Mouse (Mus musculus) layer of hippocampus, adult 2 months (tissue): ENCODE results near the gene Nphs1. TPM values are rescaled to one million over a fixed set of nuclear protein-coding genes. Genes with fewer than 3 reads are reported as not detected.

Experiments
- DNase-seq, 2 experiments: peaks; one replicate each; pipeline ENCODE4 v3.0.0; 2022; ENCODE audit warnings: low spot score in 2 of 2
- H3K27ac ChIP-seq: fragments of 200-600 bp; 2 replicates; pipeline ENCODE4 v1.8.1; 2022
- H3K4me3 ChIP-seq: fragments of 200-600 bp; 2 replicates; pipeline ENCODE4 v1.8.1; 2022; ENCODE audit warnings: mild to moderate bottlenecking
- CTCF ChIP-seq: fragments of 200-600 bp; conservative IDR thresholded peaks from 2 replicates; pipeline ENCODE4 v1.8.1; 2022; ENCODE audit warnings: antibody characterized with exemption, mild to moderate bottlenecking, moderate library complexity
- total RNA-seq, 2 experiments: library from RNA; stranded (reverse); gene quantifications; 2 replicates each; pipeline ENCODE4 v1.2.3; 2021

The Nphs1 gene
- total RNA-seq, 2 experiments from 2014 or later = 1.2 to 1.3 TPM

- H3K4me3 ChIP-seq = no peak overlapping the region
- no peak for TF ChIP-seq CTCF
- no peak for DNase-seq
- no peak overlapping the region for H3K27ac ChIP-seq
Observed at GRCm38 (mm10) chr7:30524487-30524886, 66.4 kb downstream of the Nphs1 start.

GRCm38 (mm10) chr7:30525954-30526353 lies 67.8 kb downstream of the Nphs1 start:
- H3K27ac ChIP-seq = no peak overlapping the region
- no peak for TF ChIP-seq CTCF
- H3K4me3 ChIP-seq = no peak overlapping the region
- no peak for DNase-seq

DNA sequence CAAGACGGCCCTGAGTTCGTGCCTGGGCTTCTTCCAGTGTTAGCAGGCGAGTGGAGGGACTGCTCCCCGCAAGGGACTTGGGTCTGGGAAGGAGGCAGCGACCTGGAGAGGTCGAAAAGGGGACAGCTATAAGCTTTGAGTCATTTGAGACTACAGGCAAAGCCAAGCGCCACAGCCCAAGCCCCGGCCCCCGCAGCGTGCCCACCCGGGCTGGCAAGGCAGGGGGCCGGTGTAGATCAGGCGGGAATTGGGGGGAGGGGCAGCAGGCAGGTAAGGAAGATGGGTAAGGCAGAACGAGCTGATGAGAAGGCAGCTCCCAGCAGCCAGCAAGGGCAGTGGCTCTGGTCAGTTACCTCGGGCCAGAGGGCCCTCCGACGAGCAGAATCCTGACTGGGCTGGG lies 68.3 kb downstream of the Nphs1 start:
- no peak for DNase-seq
- no peak overlapping the region for H3K4me3 ChIP-seq
- no peak for TF ChIP-seq CTCF
- H3K27ac ChIP-seq = no peak overlapping the region

DNA sequence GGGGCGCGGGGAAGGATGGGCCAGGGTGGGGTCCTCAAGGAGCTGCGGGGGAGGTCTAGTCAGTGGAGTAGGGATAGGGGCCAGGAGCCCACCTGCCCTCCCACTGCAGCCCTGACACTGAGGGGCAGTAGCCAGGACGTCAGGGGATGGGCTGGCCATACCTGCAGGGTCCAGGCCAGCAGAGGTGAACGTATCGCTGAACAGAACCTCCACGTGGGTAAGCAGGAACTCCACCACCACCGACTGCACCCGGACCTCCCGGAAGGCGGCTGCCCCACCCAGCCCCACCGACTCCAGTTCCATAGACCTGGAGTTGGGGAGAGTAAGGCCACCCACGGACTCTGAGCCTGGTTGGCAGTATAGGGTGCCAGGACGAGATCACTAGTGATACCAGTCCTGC lies 68.9 kb downstream of the Nphs1 start:
- no peak for DNase-seq
- no peak overlapping the region for H3K27ac ChIP-seq
- H3K4me3 ChIP-seq = no peak overlapping the region
- TF ChIP-seq CTCF = no peak

DNA sequence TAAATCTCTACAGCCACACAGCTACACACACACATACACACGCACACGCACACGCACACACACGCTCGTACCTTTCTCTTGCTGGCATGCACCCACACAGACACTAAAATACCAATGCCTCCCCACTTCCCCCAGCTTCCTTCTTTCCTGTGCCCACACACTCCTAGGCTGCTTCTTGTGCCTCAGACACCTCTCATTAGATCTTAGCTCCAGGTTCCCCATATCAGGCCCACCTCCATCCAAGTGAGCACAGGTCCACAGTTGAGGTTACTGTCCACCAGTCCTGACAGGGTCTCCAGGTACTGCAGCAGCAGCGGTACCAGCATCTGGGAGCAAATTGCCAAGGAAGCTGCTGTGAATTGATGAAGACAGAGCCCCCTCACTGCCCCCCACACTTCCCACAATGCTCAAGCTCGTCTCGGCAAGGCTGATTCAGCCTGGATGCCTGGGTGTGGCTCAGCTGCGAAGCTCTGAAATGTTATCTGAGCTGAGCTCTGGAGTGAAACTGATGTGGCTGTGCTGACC lies 73.2 kb downstream of the Nphs1 start:
- TF ChIP-seq CTCF = no peak
- H3K4me3 ChIP-seq = no peak overlapping the region; the same call in 1 of the 2 replicates
- H3K27ac ChIP-seq = 0 out of 2 replicates have a peak overlapping the region, but pooled peaks have one; percentile 23
- no peak for DNase-seq

DNA sequence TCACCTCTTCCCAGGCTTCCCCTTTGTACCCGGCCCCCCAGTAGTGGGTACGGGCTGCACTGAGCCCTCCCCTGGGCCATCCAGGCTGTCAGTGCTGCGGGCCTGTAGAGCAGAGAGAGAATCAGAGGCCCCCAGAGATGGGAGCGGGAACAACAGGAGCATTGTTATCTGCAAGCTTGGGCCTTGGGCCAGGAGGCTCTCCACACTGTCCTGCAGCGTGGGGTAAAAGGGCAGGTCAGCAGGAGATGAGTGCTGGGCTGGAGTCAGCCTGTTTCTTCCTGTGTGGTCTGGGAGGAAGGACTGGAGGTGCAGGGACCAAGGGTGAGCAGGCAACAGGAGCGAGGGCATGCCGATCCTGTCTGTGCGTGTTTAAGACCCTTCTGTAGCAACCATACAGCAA lies 74.8 kb downstream of the Nphs1 start:
- H3K4me3 ChIP-seq = no peak overlapping the region; the same call in 1 of the 2 replicates
- DNase-seq = no peak
- peak overlapping the region; percentile 90 for H3K27ac ChIP-seq
- TF ChIP-seq CTCF = no peak; the same call in 1 of the 2 replicates

- DNase-seq = no peak
- peak overlapping the region; percentile 75 for H3K4me3 ChIP-seq
- TF ChIP-seq CTCF = no peak
- peak overlapping the region; percentile 90 for H3K27ac ChIP-seq
Observed at GRCm38 (mm10) chr7:30533941-30534632, 76.0 kb downstream of the Nphs1 start.

- no peak for TF ChIP-seq CTCF
- peak within 1 kb of the TSS; percentile 75 for H3K4me3 ChIP-seq
- peak; percentile 95 to 96 for DNase-seq
- peak within 1 kb of the TSS; percentile 90 for H3K27ac ChIP-seq
Observed at GRCm38 (mm10) chr7:30534633-30535577, 76.8 kb downstream of the Nphs1 start, which contains the start of gene Arhgap33. Gene Arhgap33 (minus strand): TSS chr7:30535060.

Other genes with a start within 250 kb of the Nphs1 start
- 10 to 100 TPM; 59.6 to 59.8 TPM for gene Polr2i, start 226.4 kb upstream of the Nphs1 start, total RNA-seq
- gene Tbcb, start 226.0 kb upstream of the Nphs1 start, total RNA-seq = 100 to 1,000 TPM; 113 to 116 TPM
- gene Ovol3, start 222.6 kb upstream of the Nphs1 start, total RNA-seq = not detected
- gene Thap8, start 178.2 kb upstream of the Nphs1 start, total RNA-seq = under 1 TPM; 0.44 to 0.56 TPM
- gene Wdr62, start 177.9 kb upstream of the Nphs1 start, total RNA-seq = 1 to 10 TPM in 1 of 2 experiments, under 1 TPM in 1; 1.00 to 1.4 TPM
- 100 to 1,000 TPM; 453 to 474 TPM for gene Clip3, start 166.6 kb upstream of the Nphs1 start, total RNA-seq
- 10 to 100 TPM; 50.8 to 51.8 TPM for gene Alkbh6, start 149.6 kb upstream of the Nphs1 start, total RNA-seq
- gene Syne4, start 143.5 kb upstream of the Nphs1 start, total RNA-seq = 10 to 100 TPM in 1 of 2 experiments, 1 to 10 TPM in 1; 9.4 to 14.2 TPM
- gene E130208F15Rik, start 136.6 kb upstream of the Nphs1 start, total RNA-seq = under 1 TPM; 0.41 to 0.81 TPM
- gene Sdhaf1, start 134.4 kb upstream of the Nphs1 start, total RNA-seq = 1 to 10 TPM; 6.7 to 7.3 TPM
- gene Lrfn3, start 95.5 kb upstream of the Nphs1 start, total RNA-seq = 10 to 100 TPM; 32.4 to 34.6 TPM
- gene Tyrobp, start 44.6 kb upstream of the Nphs1 start, total RNA-seq = 10 to 100 TPM; 26.7 to 32.6 TPM
- 1 to 10 TPM in 1 of 2 experiments, not detected in 1; 1.5 TPM for gene Hcst, start 38.5 kb upstream of the Nphs1 start, total RNA-seq
- gene Nfkbid, start 36.6 kb upstream of the Nphs1 start, total RNA-seq = 1 to 10 TPM; 2.8 to 3.0 TPM
- gene Aplp1, start 12.8 kb upstream of the Nphs1 start, total RNA-seq = 1,000 to 10,000 TPM; 1,283 to 1,305 TPM
- 10 to 100 TPM; 15.0 to 20.4 TPM for gene Kirrel2, start 625 bp upstream of the Nphs1 start, total RNA-seq
- not detected for gene Prodh2, start 35.3 kb downstream of the Nphs1 start, total RNA-seq
- gene Arhgap33, start 76.7 kb downstream of the Nphs1 start, total RNA-seq = 100 to 1,000 TPM; 101 to 119 TPM
- 1 to 10 TPM; 2.7 to 4.8 TPM for gene Hspb6, start 93.9 kb downstream of the Nphs1 start, total RNA-seq
- 1 to 10 TPM; 4.0 to 4.1 TPM for gene Proser3, start 94.0 kb downstream of the Nphs1 start, total RNA-seq
- gene Lin37, start 101.5 kb downstream of the Nphs1 start, total RNA-seq = 10 to 100 TPM; 45.5 to 47.6 TPM
- 10 to 100 TPM; 71.4 to 90.8 TPM for gene U2af1l4, start 105.0 kb downstream of the Nphs1 start, total RNA-seq
- 10 to 100 TPM in 1 of 2 experiments, 1 to 10 TPM in 1; 9.0 to 11.4 TPM for gene Gm49396, start 105.0 kb downstream of the Nphs1 start, total RNA-seq
- gene Psenen, start 105.3 kb downstream of the Nphs1 start, total RNA-seq = 10 to 100 TPM; 79.9 to 92.3 TPM
- gene Igflr1, start 107.1 kb downstream of the Nphs1 start, total RNA-seq = 1 to 10 TPM; 6.4 to 6.5 TPM
- gene Kmt2b, start 130.4 kb downstream of the Nphs1 start, total RNA-seq = 10 to 100 TPM; 49.8 to 57.5 TPM
- not detected for gene Zbtb32, start 140.6 kb downstream of the Nphs1 start, total RNA-seq
- gene Upk1a, start 154.5 kb downstream of the Nphs1 start, total RNA-seq = under 1 TPM in 1 of 2 experiments, not detected in 1; 0.69 TPM
- 100 to 1,000 TPM; 552 to 568 TPM for gene Cox6b1, start 167.8 kb downstream of the Nphs1 start, total RNA-seq
- not detected for gene Etv2, start 177.5 kb downstream of the Nphs1 start, total RNA-seq
- 10 to 100 TPM; 69.5 to 72.6 TPM for gene Rbm42, start 192.0 kb downstream of the Nphs1 start, total RNA-seq
- 1 to 10 TPM; 6.6 to 6.8 TPM for gene Haus5, start 206.7 kb downstream of the Nphs1 start, total RNA-seq
- gene Pmis2, start 213.3 kb downstream of the Nphs1 start, total RNA-seq = not detected
- gene 2200002J24Rik, start 240.6 kb downstream of the Nphs1 start, total RNA-seq = not detected